Mouse (Mus musculus) MEL (cell line): ENCODE measurements around the gene Pim2.

Source experiments
- MYB ChIP-seq: IDR thresholded peaks from 2 replicates; pipeline ENCODE4 v1.6.1; 2011; ENCODE audit warnings: mild to moderate bottlenecking, low read depth, low read length, improper control_type of control experiment
- POLR2AphosphoS5 ChIP-seq: IDR thresholded peaks from 2 replicates; pipeline ENCODE4 v1.6.1; 2012; ENCODE audit warnings: low read depth, borderline replicate concordance, mild to moderate bottlenecking, inconsistent platforms, low read length, moderate library complexity, mixed read lengths
- ZKSCAN1 ChIP-seq: IDR thresholded peaks from 2 replicates; pipeline ENCODE4 v1.6.1; 2012; ENCODE audit warnings: low read depth, mild to moderate bottlenecking, inconsistent platforms, low read length, improper control_type of control experiment, moderate library complexity

DNA sequence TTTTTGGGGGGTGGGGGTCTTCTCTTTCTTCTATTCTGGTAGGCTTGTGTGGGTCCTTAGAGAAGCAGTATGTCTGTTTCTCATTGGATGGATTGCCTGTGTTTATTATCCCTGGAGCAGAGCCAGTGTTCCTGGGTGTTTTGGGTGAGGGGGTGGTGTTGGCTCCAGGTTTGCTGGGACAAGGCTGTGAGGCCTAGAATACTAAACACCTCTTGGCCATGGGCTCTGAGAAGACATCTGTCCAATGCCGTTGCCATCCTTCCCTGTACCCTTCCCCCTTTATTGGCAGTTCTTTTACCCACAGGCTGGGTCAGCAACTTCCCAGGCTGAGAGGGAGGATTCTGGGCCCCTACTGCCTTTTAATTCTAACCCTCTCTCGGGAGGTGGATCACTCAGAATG, 30.2 kb upstream of the Pim2 start:
- TF ChIP-seq POLR2AphosphoS5 (no peak), MYB (no peak), ZKSCAN1 (no peak)
